Mouse (Mus musculus): ENCODE data around the gene Abcc4. TPM values are rescaled to one million over a fixed set of nuclear protein-coding genes. Genes with fewer than 3 reads are reported as not detected.

The Abcc4 gene
- polyA plus RNA-seq, 1 experiment from 2014 or later: 1.8 TPM

Small RNA genes lying within 50 kb of the gene (microRNA-seq; reads per million reads assigned to microRNA genes)
- not detected for gene Mir6391

Other genes with a start within 250 kb of the Abcc4 start
- gene Cldn10, start 81.7 kb upstream of the Abcc4 start, polyA plus RNA-seq (2015; fragmentation: Nextera tagmentation; extraction: Ambion mirVana): 0.30 and 0.99 TPM in 2 replicates
- gene Dzip1, start 219.2 kb upstream of the Abcc4 start, polyA plus RNA-seq (2015; fragmentation: Nextera tagmentation; extraction: Ambion mirVana): 1.6 and 1.9 TPM in 2 replicates
- 29.7 and 32.4 TPM in 2 replicates for gene Dnajc3, start 231.8 kb upstream of the Abcc4 start, polyA plus RNA-seq (2015; fragmentation: Nextera tagmentation; extraction: Ambion mirVana)

Data from liver, embryonic 15.5 days (tissue).